12 mouse cellular contexts compared by ENCODE assay signal in the genomic region with DNA sequence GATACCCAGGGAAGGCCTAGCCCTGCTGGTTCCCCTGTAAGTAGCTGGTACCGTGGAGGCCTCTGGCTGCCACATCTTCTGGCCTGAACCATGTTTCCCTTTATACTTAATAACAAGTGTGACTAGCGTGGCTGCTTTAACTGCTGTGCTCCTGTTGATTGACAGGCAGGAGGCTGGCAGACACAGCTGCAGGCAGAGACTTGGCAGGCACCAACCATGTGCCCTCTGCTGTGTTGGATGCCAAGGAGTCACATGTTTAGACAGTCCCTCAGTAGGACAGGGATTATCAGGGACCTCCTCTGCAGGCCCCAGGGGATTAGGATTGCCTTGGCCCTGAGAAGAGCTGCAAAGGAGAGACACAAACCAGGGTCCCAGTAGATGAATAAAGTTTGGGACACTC. TPM values are rescaled to one million over a fixed set of nuclear protein-coding genes. Genes with fewer than 3 reads are reported as not detected.
DNase-seq lines count a peak whose midpoint lies in the region; ATAC-seq and TF ChIP-seq lines count a peak whose summit lies in the region.
"Had no signal": no experiment of that assay in that cellular context is flagged by ENCODE, and none has a peak within 500 bp of the region (broad histone marks: within the 10 kb centered on the region; RNA-seq: fewer than 3 reads in every experiment).

No protein-coding gene starts in this region.

- WGBS in forebrain, embryonic 14.5 days = 17% methylated on average over 2 of the region's 2 CpGs
- WGBS in forebrain, embryonic 12.5 days = 67% methylated on average over 2 of the region's 2 CpGs
- 58% methylated on average over 2 of the region's 2 CpGs for WGBS in limb, embryonic 14.5 days
- 80% methylated on average over 2 of the region's 2 CpGs for WGBS in limb, embryonic 10.5 days
- WGBS in midbrain, embryonic 16.5 days = 50% methylated on average over 2 of the region's 2 CpGs

- peaks cover 9% of the 10 kb centered on the region for H3K4me1 ChIP-seq in forebrain, embryonic 14.5 days (ENCODE audit: control insufficient read depth, insufficient read depth, low read length)
- peaks cover 14% of the 10 kb centered on the region for H3K4me1 ChIP-seq in forebrain, embryonic 12.5 days
- H3K4me1 ChIP-seq in limb, embryonic 14.5 days (ENCODE audit: control insufficient read depth, insufficient read depth, low read length) = no peaks in the 10 kb centered on the region
- peaks cover 6% of the 10 kb centered on the region for H3K4me1 ChIP-seq in limb, embryonic 10.5 days
- peaks cover 8% of the 10 kb centered on the region; the same call in 1 of the 2 replicates for H3K4me1 ChIP-seq in midbrain, embryonic 16.5 days (ENCODE audit: control insufficient read depth, insufficient read depth, low read length)
- H3K4me1 ChIP-seq: neural tube, embryonic 12.5 days had no signal

- H3K27ac ChIP-seq in forebrain, embryonic 14.5 days (ENCODE audit: low read depth, low read length) = no peak overlapping the region
- H3K27ac ChIP-seq in forebrain, embryonic 12.5 days = no peak overlapping the region
- H3K27ac ChIP-seq in limb, embryonic 14.5 days (replicated peaks; ENCODE audit: low read depth, low read length) = no peak overlapping the region
- H3K27ac ChIP-seq in limb, embryonic 10.5 days = no peak overlapping the region
- no peak overlapping the region for H3K27ac ChIP-seq in midbrain, embryonic 16.5 days (ENCODE audit: low read length)
- H3K27ac ChIP-seq: layer of hippocampus, adult 2 months; neural tube, embryonic 12.5 days; stomach, embryonic 15.5 days had no signal

- H3K4me3 ChIP-seq in forebrain, embryonic 14.5 days (ENCODE audit: low read depth, low read length) = no peak overlapping the region
- H3K4me3 ChIP-seq in forebrain, embryonic 12.5 days (replicated peaks) = no peak overlapping the region
- H3K4me3 ChIP-seq in limb, embryonic 14.5 days (replicated peaks; ENCODE audit: low read length) = no peak overlapping the region
- no peak overlapping the region for H3K4me3 ChIP-seq in limb, embryonic 10.5 days
- no peak overlapping the region for H3K4me3 ChIP-seq in midbrain, embryonic 16.5 days (ENCODE audit: low read depth, low read length)
- H3K4me3 ChIP-seq: layer of hippocampus, adult 2 months; neural tube, embryonic 12.5 days; stomach, embryonic 15.5 days had no signal

- DNase-seq in forebrain, embryonic 14.5 days (ENCODE audit: low spot score) = peak; percentile 79
- DNase-seq in limb, embryonic 14.5 days (ENCODE audit: low spot score) = peak; percentile 25
- no peak for DNase-seq in limb, embryonic 10.5 days (ENCODE audit: low spot score)
- peak; percentile 54 for DNase-seq in gastrocnemius, postnatal 14 days
- DNase-seq in lung, postnatal 14 days = no peak
- no peak for DNase-seq in cerebellum, postnatal 36 days
- DNase-seq: lung, embryonic 14.5 days had no signal

- H3K9me3 ChIP-seq in forebrain, embryonic 14.5 days (replicated peaks; ENCODE audit: control insufficient read depth, low read length) = peaks cover 6% of the 10 kb centered on the region; the same call in 1 of the 2 replicates
- H3K9me3 ChIP-seq in forebrain, embryonic 12.5 days = no peaks in the 10 kb centered on the region
- no peaks in the 10 kb centered on the region for H3K9me3 ChIP-seq in limb, embryonic 14.5 days (ENCODE audit: control insufficient read depth, low read length)
- H3K9me3 ChIP-seq in limb, embryonic 10.5 days (replicated peaks) = no peaks in the 10 kb centered on the region
- no peaks in the 10 kb centered on the region for H3K9me3 ChIP-seq in midbrain, embryonic 16.5 days (replicated peaks; ENCODE audit: control insufficient read depth, low read length, poor library complexity, severe bottlenecking)
- H3K9me3 ChIP-seq: neural tube, embryonic 12.5 days; stomach, embryonic 15.5 days had no signal

- H3K4me2 ChIP-seq in forebrain, embryonic 14.5 days (ENCODE audit: low read length) = no peak overlapping the region
- H3K4me2 ChIP-seq in forebrain, embryonic 12.5 days = no peak overlapping the region
- H3K4me2 ChIP-seq in limb, embryonic 14.5 days (replicated peaks; ENCODE audit: low read depth, low read length, severe bottlenecking) = no peak overlapping the region
- no peak overlapping the region for H3K4me2 ChIP-seq in midbrain, embryonic 16.5 days (ENCODE audit: low read length)
- H3K4me2 ChIP-seq: lung, embryonic 14.5 days; neural tube, embryonic 12.5 days; stomach, embryonic 15.5 days had no signal

- ATAC-seq in forebrain, embryonic 14.5 days = peak; percentile 81
- ATAC-seq in forebrain, embryonic 12.5 days (ENCODE audit: low FRiP score) = no peak
- ATAC-seq in limb, embryonic 14.5 days (ENCODE audit: low FRiP score, low read depth) = no peak
- peak; percentile 80 for ATAC-seq in midbrain, embryonic 16.5 days

- no peak overlapping the region for H3K9ac ChIP-seq in forebrain, embryonic 14.5 days (ENCODE audit: low read length)
- no peak overlapping the region for H3K9ac ChIP-seq in forebrain, embryonic 12.5 days
- H3K9ac ChIP-seq in limb, embryonic 14.5 days (ENCODE audit: low read depth, low read length, severe bottlenecking) = no peak overlapping the region
- 0 out of 2 replicates have a peak overlapping the region, but pooled peaks have one; percentile 11 for H3K9ac ChIP-seq in midbrain, embryonic 16.5 days (ENCODE audit: low read depth, low read length)
- H3K9ac ChIP-seq: lung, embryonic 14.5 days; neural tube, embryonic 12.5 days; stomach, embryonic 15.5 days had no signal

- intact Hi-C loops in gastrocnemius, postnatal 14 days (cut with DNase I; ENCODE audit: low total_unique reads) = no loop called here

- TF ChIP-seq POLR2A in limb, embryonic 14.5 days (IDR thresholded peaks at IDR 0.05; ENCODE audit: borderline replicate concordance, extremely low read depth, insufficient read depth, insufficient read length) = no peak

- H3K27me3 ChIP-seq in forebrain, embryonic 14.5 days (replicated peaks; ENCODE audit: control insufficient read depth, insufficient read depth, low read length) = no peaks in the 10 kb centered on the region
- peaks cover 5% of the 10 kb centered on the region; the same call in 1 of the 2 replicates for H3K27me3 ChIP-seq in forebrain, embryonic 12.5 days
- H3K27me3 ChIP-seq in limb, embryonic 14.5 days (ENCODE audit: control insufficient read depth, insufficient read depth, low read length) = no peaks in the 10 kb centered on the region
- H3K27me3 ChIP-seq in limb, embryonic 10.5 days (ENCODE audit: low read depth, poor library complexity, severe bottlenecking) = no peaks in the 10 kb centered on the region
- no peaks in the 10 kb centered on the region for H3K27me3 ChIP-seq in midbrain, embryonic 16.5 days (ENCODE audit: control insufficient read depth, insufficient read depth, low read depth, low read length)
- H3K27me3 ChIP-seq: neural tube, embryonic 12.5 days; stomach, embryonic 15.5 days had no signal

- no peaks in the 10 kb centered on the region for H3K36me3 ChIP-seq in forebrain, embryonic 14.5 days (ENCODE audit: control insufficient read depth, insufficient read depth, low read length)
- no peaks in the 10 kb centered on the region for H3K36me3 ChIP-seq in forebrain, embryonic 12.5 days (replicated peaks)
- no peaks in the 10 kb centered on the region for H3K36me3 ChIP-seq in limb, embryonic 14.5 days (ENCODE audit: control insufficient read depth, insufficient read depth, low read length)
- no peaks in the 10 kb centered on the region for H3K36me3 ChIP-seq in limb, embryonic 10.5 days
- no peaks in the 10 kb centered on the region for H3K36me3 ChIP-seq in midbrain, embryonic 16.5 days (ENCODE audit: control insufficient read depth, insufficient read depth, low read length)
- H3K36me3 ChIP-seq: neural tube, embryonic 12.5 days; stomach, embryonic 15.5 days had no signal

RNA-seq across cellular contexts. Expression of gene Plet1, which starts 53.6 kb away (rescaled TPM):
- 0.27 and 0.30 TPM in 2 replicates for polyA plus RNA-seq in forebrain, embryonic 14.5 days (2014; fragmentation: Nextera tagmentation; extraction: Ambion mirVana)
- 0.36 TPM in 1 of 2 replicates, not detected in the other for polyA plus RNA-seq in forebrain, embryonic 12.5 days (2016; fragmentation: Nextera tagmentation; extraction: Ambion mirVana)
- 0.74 and 0.93 TPM in 2 replicates for polyA plus RNA-seq in limb, embryonic 14.5 days (2012; rRNA removed)
- polyA plus RNA-seq in limb, embryonic 14.5 days (2014; fragmentation: Nextera tagmentation; extraction: Ambion mirVana) = 0.41 and 0.70 TPM in 2 replicates
- 0.29 TPM in 1 of 2 replicates, not detected in the other for polyA plus RNA-seq in limb, embryonic 10.5 days (2016; fragmentation: Nextera tagmentation; extraction: Ambion mirVana)
- not detected for total RNA-seq in gastrocnemius, postnatal 14 days (2021)
- polyA plus RNA-seq in midbrain, embryonic 16.5 days (2015; fragmentation: Nextera tagmentation; extraction: Ambion mirVana) = 0.53 and 0.75 TPM in 2 replicates
- total RNA-seq: layer of hippocampus, adult 2 months had no signal

Comparison
In these comparisons a context has a peak if more than half of its experiments do, and no peak if none do; other contexts are left out.
1. ATAC-seq: peak in forebrain, embryonic 14.5 days (single experiment) and midbrain, embryonic 16.5 days (single experiment); none in forebrain, embryonic 12.5 days (single experiment) and limb, embryonic 14.5 days (single experiment).
2. DNase-seq: peak in forebrain, embryonic 14.5 days (single experiment), limb, embryonic 14.5 days (single experiment) and gastrocnemius, postnatal 14 days (single experiment); none in limb, embryonic 10.5 days (single experiment), lung, postnatal 14 days (single experiment) and cerebellum, postnatal 36 days (0 of 2).